Mouse (Mus musculus) inflammation-experienced regulatory T-cells, adult 6 months (primary cell): ENCODE measurements around the gene Ankrd11. TPM values are rescaled to one million over a fixed set of nuclear protein-coding genes. Genes with fewer than 3 reads are reported as not detected.

Experiments used
- ATAC-seq: one replicate; pipeline ENCODE4 v1.8.0; 2017
- polyA plus RNA-seq, 3 experiments: library from polyadenylated mRNA; unstranded; fragments of 100-300 nt; shearing (Covaris generic); gene quantifications; one replicate each; pipeline ENCODE4 v1.2.1; 2017

Ankrd11 gene
- polyA plus RNA-seq, 3 experiments from 2014 or later, result 54.0 to 105 (median 84.1) TPM

DNA sequence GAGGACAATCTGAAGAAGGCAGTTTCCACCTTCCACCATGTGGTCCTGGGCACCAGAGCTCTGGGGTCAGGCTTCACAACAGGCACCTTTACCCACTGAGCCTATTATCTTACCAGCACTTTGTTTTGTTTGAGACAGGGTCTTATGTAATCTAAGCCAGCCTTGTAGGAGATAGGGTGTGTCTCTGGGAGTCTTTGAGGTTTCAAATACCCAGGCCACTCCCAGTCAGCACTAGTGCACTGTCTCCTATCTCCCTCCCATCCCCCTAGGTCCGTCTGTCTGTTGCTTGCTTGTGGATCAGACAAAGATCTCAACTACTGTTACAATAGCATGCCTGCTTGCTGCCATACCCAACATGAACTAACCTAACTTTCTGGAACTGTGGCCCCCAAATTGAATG lies 81.1 kb downstream of the Ankrd11 start:
- no peak for ATAC-seq

DNA sequence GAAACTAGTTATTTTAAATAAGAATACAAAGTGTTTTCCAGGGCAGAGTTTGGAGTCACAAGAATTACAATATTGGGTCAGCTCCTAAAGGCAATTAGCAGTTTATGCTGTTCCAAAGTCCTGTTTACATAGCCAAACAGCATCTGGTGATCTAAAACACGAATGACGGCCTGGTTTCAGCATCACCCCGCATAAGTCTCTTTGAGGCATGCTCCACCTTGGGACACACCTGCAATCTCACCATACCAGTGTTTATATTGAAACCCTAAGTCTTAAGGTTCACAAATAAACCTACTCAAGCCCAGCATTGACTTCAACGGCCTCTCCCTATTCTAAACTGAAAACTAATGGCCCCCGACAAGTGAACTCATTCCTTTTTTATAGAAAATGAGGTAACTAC lies 81.8 kb downstream of the Ankrd11 start:
- no peak for ATAC-seq

DNA sequence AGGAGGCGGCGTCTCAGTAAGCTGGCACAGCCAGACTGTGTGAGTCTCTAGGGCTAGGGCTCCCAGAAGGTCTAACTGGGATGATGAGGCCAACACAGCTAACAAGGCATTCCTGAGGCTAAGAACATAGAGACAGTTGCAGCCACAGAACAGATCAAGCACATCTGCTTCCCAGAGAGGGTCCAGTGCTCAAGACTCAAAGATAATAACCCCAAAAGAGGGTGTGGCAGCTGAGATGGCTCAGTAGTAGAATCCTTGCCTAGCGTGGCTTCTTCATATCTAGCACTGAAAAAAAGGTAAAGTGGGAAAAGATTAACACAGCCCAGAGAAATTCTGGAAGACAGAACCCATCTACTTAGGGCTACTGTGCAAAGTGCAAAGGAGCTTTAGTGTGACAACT lies 86.1 kb downstream of the Ankrd11 start:
- ATAC-seq, result no peak

DNA sequence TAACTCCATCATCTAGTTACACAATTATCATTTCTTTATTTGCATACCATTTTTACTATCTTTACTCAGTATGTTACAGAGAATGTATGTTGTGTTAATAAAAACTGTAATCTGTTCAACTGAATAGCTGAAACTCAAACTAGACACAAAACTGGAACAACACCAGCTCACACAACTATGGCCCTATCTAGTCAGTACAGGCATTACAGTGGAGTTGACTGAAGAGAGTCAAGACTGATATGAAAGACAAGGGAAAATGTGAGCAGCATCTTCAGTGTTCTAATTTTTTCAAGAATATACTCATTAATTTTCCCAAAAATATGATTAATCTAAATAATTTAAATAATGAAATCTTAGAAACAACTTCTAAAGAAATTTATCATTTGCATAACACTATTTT lies 86.9 kb downstream of the Ankrd11 start:
- no peak for ATAC-seq

DNA sequence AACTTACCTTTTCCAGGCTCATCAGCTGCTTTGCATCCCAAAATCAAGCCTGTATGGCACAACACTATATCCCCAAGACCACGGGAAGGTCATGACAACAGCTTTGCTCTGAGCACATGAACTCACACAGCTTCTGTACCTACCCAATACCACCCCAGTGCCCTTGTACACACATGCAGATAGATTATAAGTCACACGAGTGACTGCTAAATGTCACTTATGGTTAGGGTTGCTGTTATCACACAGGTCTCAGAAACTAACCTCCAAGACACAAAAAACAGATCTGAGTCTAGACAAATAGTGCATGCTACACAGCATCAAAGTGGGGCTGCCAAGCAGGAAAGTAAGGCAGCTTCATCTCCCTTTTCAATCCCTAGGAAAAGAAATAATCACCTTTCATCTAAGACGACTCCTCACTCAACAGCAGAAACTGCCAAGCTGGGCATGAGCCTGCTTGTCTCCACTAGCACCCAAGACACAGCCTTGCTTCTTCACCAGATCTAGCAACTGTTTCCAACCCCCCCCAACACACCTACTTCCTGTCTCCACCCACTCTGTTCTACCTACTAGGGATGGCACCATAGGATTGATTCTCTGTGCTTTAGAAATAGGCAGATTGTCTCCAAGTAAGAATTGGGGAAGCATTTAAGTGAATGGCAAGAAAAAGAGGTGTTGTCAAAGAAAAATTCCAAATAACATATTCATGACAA lies 87.8 kb downstream of the Ankrd11 start:
- ATAC-seq, result peak; percentile 86

DNA sequence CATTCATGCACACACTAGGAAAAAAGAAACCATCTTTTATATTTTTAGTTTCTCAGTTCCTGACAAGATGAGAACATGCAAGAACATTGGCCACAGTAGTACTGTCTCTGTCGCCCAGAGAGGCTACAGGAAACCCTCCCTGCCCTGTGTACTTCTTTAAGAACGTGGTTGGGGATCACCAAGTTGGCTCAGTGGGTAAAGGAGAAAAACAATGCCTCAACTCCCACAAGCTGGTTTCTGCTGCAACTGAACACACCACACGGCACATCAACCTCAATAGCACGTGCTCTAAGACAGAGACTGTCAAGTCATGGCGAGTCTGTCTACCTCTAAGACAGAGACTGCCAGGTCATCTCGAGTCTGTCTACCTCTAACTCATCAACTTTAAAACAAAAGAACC lies 89.0 kb downstream of the Ankrd11 start:
- ATAC-seq, result peak; percentile 49

DNA sequence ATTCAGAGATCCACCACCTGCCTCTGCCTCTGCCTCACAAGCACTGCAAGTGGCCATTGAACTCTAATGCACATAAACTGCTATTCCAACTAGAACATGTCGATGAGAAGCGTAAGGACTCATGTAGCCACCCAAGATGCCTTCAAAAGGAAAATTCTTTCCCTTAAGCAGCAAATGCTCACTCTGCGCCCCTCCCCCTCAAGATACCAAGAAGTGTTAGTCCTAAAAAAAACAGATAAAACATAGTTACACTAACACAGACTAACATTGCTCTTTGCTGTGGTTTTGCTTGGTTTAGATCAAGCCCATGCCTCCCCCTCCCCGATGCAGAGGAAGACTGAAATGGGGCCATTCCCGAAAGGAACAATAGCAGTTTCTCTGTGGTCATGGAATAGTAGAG lies 90.6 kb downstream of the Ankrd11 start:
- no peak for ATAC-seq

DNA sequence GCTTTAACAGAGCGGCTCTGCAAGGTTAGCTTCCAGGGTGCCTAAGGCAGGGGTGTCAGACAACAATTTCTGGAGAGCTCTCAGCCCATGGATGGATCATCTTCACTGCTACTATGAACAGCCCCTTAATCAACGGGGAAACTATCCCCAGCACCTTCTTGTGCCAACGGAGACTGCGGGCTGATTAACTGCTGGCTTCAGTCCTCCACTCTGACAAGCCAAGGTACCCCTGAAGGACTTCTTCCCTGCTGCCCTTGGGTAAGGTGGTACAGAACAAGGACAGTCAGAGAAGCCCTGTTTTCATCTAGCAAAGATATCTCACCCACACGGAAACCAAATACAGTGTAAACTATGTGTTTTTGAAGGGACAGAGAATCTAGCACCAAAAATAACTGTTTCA lies 92.4 kb downstream of the Ankrd11 start:
- ATAC-seq, result no peak

DNA sequence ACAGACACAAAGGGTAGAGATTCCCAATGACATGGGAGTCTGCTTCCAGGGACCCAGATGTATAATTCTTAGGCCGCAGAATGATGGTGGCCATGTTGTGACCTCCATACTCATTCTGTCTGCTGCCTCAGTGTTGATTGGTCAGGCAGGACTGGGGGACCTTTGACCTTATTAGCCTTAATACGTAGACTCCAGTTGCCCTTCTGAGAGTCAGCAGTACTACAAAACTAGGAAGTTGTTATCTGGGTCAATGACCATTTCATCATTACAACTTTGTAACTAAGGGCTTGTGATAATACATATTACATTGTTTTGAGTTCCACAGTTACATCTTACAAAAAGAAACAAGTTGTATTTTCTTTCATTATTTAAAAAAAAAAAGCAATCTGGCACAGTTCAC lies 96.3 kb downstream of the Ankrd11 start:
- ATAC-seq, result no peak

DNA sequence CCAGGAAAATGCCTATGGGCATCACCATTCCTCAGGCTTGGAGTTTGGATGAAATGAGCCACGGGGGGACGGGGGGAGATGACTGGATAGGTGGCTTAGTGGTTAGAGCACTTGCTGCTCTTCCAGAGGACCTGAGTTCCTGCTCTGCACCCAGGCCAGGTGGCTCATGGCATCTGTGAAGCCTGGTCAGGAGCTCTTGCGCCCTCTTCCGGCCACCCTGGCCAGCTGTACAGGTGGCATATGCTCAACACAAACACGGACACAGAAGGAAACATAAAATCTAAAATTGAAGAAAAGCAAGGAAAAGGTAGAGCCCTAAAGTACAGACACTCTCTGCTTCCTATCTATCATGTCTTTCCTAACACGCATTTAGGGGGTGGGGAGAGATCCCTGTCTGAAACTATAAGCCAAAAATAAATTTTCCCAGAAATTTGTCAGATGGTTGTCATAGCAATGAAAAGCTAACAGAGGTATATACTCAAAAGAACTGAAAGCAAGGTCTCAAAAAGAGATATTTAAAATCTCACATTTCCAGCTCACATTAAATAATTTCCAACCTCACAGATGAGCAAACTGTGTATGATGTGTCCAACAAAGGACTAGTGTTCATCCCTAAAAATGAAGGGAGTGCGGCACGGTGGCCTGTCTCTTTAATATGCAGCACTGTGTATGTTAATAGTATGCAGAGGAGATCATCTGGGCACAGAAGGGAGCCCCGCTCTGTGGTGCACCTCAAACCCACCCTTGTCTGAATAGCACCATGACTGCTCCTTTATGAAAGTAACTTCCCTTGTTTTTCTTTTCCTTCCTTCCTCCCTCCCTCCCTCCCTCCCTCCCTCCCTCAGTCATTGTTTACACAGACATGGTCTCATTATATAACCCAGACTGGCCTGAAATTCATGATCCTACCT lies 99.0 kb downstream of the Ankrd11 start:
- no peak for ATAC-seq

DNA sequence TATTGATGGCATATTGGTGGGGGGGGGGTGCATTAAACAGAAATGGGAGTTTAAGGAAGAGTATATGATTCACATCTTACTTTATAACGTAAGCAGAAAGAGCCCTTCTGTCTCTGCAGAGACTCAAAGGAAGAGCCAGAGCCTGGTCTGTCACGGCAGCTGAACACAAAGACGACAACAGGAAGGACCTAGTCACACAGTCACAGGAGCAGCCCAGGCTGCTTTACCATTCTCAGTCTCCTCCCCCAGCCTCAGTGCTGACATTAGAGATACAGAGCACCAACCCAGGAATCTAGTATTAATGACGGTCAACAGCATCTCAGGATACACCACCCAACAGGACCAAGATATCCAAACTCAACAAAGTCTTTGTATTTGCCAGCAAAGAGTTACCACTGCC lies 103.5 kb downstream of the Ankrd11 start:
- ATAC-seq, result peak; percentile 83

DNA sequence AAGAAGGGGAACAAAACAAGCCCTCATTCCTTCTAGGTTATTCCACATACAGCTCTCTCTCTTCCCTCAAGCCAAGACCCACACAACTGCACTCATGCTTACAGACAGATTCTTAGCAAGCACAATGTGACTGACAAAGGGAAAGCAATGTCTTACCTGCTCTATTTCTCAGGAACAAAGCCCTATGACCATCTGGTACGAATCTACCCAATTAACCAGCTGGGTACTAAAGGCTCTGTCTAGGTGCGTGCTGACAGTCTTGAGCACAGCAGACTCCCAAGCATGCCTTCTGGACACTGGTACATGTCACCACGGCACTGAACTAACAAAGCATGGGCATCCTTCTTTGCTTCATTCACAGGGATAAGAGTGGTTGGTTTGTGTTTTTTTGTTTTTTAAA lies 103.9 kb downstream of the Ankrd11 start:
- no peak for ATAC-seq

DNA sequence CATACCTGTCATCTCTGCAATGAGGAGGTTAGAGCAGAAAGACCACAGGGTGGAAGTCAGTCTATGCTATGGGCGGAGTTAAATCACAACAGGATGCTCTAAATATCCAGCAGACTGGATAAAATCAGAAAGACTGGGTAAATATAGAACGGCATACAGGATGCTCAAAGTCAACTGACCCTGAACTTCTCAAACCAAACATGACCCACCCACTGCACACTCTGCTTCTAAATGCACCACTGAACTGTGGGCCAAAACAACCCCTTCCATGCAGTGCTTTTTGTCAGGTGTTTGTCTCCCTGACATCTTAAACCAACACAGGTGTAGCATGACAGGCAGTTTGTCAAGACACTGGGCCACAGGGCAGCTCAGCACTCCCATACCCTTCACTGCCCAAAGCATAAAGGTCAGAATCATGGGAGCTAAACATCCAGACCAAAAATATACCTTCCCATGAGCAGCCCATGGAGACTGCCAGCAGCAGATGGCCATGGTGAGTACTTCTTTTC lies 104.5 kb downstream of the Ankrd11 start:
- ATAC-seq, result peak; percentile 78

DNA sequence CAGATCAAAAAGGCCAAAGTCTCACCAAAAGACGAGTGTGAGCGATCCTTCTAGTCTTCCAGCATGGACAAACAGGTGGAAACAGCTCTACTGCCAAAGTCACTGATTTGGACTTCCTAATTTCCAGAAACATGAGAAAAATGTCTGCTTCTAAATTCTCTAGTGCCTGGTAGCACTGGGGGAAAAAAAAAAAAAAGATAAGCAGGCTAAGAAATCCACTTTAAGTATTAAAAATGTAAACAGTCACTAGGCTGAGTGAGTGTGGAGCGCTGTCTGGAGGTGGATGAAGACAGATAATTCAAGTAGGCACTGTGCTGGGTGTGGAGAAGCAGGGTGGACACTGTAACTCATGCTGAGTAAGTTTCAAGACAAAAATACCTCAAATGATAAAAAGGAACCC lies 106.2 kb downstream of the Ankrd11 start:
- no peak for ATAC-seq

DNA sequence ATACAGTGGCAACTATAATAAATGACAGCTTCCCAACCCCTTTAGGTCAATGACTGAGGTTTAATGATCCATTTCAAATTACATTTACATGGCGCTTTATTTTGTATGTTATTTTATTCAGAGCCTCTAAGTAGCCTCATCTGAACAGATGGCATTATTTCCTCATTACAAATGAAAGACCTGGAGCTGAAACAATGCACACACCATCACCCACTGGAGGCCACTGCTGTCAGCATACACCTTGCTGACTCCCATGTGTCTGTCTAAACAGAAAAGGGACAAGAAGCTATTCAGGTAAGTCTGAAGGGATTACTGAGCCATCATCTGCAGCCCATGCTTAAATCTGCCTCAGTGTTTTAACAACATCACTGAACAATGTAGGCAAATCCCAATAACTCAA lies 107.0 kb downstream of the Ankrd11 start:
- no peak for ATAC-seq

DNA sequence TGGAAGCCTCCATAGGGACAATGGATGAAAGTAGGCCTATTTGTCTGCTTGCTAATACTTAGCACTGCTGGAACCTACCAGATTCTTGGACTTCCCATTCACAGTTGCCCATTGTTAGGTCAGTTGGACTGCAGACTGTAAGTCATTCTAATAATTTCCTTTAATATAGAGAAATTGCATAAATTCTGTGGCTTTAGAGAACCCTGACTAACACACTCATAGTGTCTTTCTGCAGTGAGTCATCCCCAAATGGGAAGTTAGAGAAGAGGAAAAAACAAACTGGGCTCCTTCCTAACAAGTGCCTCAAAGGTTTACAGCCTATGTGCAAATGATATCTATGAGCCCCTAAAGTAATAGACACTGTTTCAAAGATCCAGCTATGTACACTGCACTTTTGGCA lies 108.1 kb downstream of the Ankrd11 start:
- no peak for ATAC-seq

DNA sequence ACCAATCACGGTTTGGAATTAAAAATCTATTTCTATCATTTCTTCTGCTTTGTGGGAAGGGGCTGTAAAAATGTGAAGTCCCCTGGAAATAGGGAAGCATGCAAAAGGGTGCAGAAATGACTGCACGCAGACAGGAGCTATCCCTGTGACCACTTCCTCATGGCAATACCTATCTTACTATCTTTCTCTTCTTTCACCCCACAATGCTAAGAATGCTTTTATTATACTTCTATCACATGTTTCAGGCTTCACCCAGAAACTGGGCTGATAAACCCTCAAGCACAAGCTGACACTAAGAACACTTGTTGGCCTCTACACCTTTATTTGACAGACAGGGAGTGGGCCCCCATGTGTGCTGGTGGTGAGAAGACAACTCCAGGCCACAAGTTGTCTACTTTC lies 109.5 kb downstream of the Ankrd11 start:
- ATAC-seq, result peak; percentile 17

DNA sequence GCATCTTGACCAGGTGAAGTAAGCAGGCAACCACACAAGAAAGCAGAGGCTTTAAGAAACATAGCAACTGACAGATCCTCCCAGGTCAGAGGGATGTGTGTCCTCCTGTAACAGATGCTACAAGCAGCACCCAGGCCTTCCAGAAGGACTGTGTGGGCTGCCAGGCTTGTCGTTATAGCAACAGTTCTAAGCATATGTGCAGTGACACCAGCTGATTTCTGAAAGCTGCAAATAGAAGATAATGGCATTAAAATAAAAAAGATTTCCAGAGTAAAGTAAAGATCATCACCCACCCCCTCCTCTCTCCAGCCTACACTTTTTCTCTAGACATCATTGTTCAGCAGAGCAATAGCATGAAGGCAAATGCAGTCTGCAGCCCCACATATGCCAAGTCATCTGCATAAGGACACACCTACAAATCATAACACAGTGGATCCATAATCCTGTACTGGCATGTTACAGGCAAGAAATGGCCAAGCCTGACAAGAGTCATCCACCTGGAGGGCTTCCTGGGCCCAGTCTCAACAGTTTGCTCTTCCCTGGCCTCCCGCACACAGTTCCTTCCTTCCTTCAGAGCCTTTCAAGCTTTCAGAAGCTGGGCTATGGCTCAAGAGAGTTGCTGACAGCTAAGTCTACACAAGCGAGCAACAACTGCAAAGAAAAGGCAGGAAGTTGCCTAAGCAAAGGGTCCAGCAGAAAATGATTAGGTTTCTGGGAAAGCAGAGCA lies 110.1 kb downstream of the Ankrd11 start:
- ATAC-seq, result peak; percentile 22

DNA sequence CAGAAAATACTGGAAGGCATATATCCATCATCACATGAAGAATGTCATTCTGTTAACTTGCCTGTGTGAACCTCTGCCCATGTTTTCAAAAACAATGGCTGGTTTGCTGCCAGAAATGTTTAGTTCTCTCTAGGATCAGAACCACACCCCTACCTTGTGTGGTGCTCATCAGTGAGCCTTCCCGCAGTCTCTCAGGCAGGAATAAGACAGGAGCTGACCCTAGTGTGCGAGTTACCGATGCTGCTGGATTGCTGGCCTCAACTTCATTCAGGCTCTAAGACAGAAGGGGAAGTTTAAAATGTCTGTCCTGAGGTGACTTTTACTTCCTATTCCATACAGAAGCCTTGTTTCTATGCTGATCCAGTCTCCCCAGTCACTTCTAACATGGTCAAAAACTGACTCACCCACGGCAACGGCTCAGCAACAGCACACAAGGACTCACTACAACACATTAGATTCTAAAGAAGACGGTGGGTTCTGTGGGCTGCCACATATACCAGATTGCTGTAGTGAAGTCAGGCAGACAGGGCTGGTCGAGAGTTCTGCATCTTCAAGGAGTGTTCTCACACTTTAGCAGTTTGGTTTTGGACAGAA lies 113.3 kb downstream of the Ankrd11 start:
- ATAC-seq, result no peak

DNA sequence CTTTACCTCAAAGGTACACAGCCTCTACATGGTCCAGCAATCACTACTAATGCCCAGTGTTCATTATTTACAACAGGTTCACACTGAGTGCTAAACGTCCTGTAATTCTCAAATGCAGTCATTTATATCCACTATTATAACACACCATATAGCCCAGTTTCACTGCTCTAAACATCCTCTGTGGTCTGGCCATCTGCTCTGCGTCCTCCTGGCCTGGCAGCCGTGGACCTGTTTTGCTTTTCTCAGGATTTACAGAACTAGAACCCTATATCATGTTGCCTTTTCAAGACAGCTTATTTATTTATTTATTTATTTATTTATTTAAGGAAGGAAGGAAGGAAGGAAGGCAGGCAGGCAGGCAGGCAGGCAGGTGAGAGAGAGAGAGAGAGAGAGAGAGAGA lies 114.2 kb downstream of the Ankrd11 start:
- ATAC-seq, result no peak

DNA sequence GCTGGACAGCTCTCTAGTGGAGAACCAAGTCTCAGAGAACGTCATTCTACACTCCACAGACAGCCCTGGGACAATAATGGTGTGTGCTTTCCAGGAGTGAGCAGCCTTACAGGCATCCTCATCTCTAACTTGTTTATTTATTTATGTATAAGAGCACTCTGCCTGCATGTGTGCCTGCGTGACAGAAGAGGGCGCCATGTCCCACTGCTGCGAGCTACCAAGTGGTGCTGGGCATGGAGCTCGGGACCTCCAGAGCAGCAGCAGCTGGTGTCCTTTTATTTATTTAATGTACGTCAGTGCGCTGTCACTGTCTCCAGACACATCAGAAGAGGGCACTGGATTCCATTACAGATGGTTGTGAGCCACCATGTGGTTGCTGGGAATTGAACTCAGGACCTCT lies 115.3 kb downstream of the Ankrd11 start:
- ATAC-seq, result no peak

DNA sequence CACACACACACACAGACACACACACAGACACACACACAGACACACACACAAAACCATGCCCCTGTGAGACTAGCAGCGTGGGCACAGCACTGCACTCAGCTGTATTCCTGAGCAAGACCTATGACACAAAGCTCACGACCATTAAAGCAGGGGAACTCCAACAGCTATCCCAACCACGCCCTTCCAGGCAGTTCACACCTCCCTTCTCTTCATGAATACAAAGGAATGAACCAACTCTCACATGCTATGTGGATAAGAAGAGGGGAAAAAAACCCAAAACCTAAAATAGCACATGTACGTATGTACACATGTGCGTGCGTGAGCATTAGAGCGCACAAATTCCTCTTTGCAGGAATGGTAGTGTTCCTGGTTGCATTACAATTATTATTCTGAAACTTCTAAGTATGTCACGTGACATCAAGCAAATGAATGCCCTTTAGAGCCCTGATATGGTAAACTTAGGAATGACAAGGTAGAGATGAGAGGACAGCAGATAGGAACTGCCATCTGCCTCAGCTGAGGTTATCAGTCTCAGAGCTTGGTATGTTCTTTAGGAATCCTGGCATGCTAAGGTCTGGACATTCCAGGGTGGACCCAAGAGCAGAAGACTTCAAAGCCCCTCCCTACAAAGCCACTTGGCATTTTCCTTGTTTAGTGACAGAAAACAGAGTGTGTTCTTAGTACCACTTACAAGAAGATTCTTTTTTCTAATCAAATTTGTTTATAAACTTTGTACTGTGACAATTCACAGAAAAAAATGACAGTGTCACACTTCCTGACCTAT lies 115.9 kb downstream of the Ankrd11 start:
- ATAC-seq, result no peak
